Mouse (Mus musculus) heart, embryonic 16.5 days (tissue): Measurements from ENCODE around the gene Lingo1. TPM values are rescaled to one million over a fixed set of nuclear protein-coding genes. Genes with fewer than 3 reads are reported as not detected.

Experiments
- ATAC-seq: fragments of 200-750 bp; cut with Nextera tagmentation; replicated peaks from 2 replicates; pipeline ENCODE4 v1.8.0; 2017; ENCODE audit warnings: moderate number of reproducible peaks; ENCODE audit not compliant: insufficient read depth, low FRiP score; ENCODE audit errors: extremely low read depth
- H3K27ac ChIP-seq: fragments of 300-500 bp; sonication (generic); 2 replicates; pipeline ENCODE4 v1.5.1; 2014; ENCODE audit warnings: mild to moderate bottlenecking, low read length, control low read depth, moderate library complexity
- H3K27me3 ChIP-seq: fragments of 300-500 bp; sonication (generic); 2 replicates; pipeline ENCODE4 v1.6.1; 2014; ENCODE audit warnings: low read length, mixed read lengths; ENCODE audit not compliant: control insufficient read depth, insufficient read depth
- H3K36me3 ChIP-seq: fragments of 300-500 bp; sonication (generic); 2 replicates; pipeline ENCODE4 v1.6.1; 2014; ENCODE audit not compliant: control insufficient read depth, insufficient read depth
- H3K4me1 ChIP-seq: fragments of 300-500 bp; sonication (generic); 2 replicates; pipeline ENCODE4 v1.6.1; 2014; ENCODE audit warnings: low read length, mixed read lengths; ENCODE audit not compliant: control insufficient read depth, insufficient read depth
- H3K4me2 ChIP-seq: fragments of 300-500 bp; sonication (generic); 2 replicates; pipeline ENCODE4 v1.6.1; 2014; ENCODE audit warnings: low read depth, mild to moderate bottlenecking, control low read depth, low read length
- H3K4me3 ChIP-seq: fragments of 300-500 bp; sonication (generic); 2 replicates; pipeline ENCODE4 v1.5.1; 2014; ENCODE audit warnings: mild to moderate bottlenecking, control low read depth, low read length
- H3K9ac ChIP-seq: fragments of 300-500 bp; sonication (generic); 2 replicates; pipeline ENCODE4 v1.6.1; 2014; ENCODE audit warnings: low read length, control low read depth
- H3K9me3 ChIP-seq: fragments of 300-500 bp; sonication (generic); replicated peaks from 2 replicates; pipeline ENCODE4 v1.6.1; 2016; ENCODE audit warnings: low read length; ENCODE audit not compliant: control insufficient read depth
- WGBS: fragments of 180-500 bp; shearing (Covaris S2); extraction: QIAGEN DNeasy Blood & Tissue Kit; methylation state at CpG from one replicate; pipeline ENCODE4 v1.1.7; 2014; 5-methylcytosine and 5-hydroxymethylcytosine counted together
- polyA plus RNA-seq: library from polyadenylated mRNA; unstranded; fragments of >200 nt; fragmentation: Nextera tagmentation; extraction: Ambion mirVana; gene quantifications from 2 replicates; pipeline ENCODE4 v1.2.1, GENCODE M21; 2015

The Lingo1 gene
- polyA plus RNA-seq, 1 experiment from 2014 or later, result 1.8 TPM

- no peak overlapping the region for H3K27ac ChIP-seq
Measured at GRCm38 (mm10) chr9:56611912-56612797, 184.1 kb downstream of the Lingo1 start.

DNA sequence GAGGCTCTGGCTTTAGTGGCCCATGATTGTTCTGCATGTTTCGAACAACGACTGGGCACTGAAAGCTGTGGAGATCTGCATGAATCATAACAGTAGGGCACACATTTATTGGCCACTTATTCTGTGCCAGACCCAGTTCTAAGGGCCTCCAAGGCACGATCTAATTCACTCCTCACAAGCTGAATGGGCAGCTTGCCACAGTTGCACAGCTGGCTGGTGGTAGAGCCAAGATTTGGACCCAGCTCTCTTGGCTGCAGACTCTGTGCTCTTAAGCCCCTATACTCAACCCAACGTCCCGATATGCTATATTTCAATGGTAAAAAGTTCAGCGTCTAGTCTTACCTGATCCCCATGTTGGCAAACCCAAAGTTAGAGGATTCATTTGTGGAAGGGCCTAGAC is 185.3 kb downstream of the Lingo1 start:
- Histone ChIP-seq H3K9me3 (no peaks in the 10 kb centered on the region), H3K4me2 (no peak overlapping the region), H3K4me1 (peaks cover 8% of the 10 kb centered on the region; the same call in 1 of the 2 replicates), H3K27ac (no peak overlapping the region), H3K9ac (no peak overlapping the region), H3K4me3 (no peak overlapping the region), H3K27me3 (no peaks in the 10 kb centered on the region), H3K36me3 (no peaks in the 10 kb centered on the region)
- WGBS, result 84% methylated on average over 6 of the region's 6 CpGs
- ATAC-seq, result no peak

More at GRCm38 (mm10) chr9:56611912-56612797, 184.1 kb downstream of the Lingo1 start:
- 79% methylated on average over 8 of the region's 8 CpGs for WGBS
- no peak overlapping the region for H3K4me2 ChIP-seq
- no peaks in the 10 kb centered on the region for H3K27me3 ChIP-seq
- peaks cover 8% of the 10 kb centered on the region; the same call in 1 of the 2 replicates for H3K4me1 ChIP-seq
- H3K9me3 ChIP-seq, result no peaks in the 10 kb centered on the region
- H3K9ac ChIP-seq, result no peak overlapping the region
- no peaks in the 10 kb centered on the region for H3K36me3 ChIP-seq
- H3K4me3 ChIP-seq, result no peak overlapping the region
- ATAC-seq, result no peak

- ATAC-seq, result no peak
- no peak overlapping the region for H3K9ac ChIP-seq
- H3K4me1 ChIP-seq, result peaks cover 8% of the 10 kb centered on the region; the same call in 1 of the 2 replicates
- H3K36me3 ChIP-seq, result no peaks in the 10 kb centered on the region
- 77% methylated on average over 5 of the region's 5 CpGs for WGBS
- H3K4me2 ChIP-seq, result no peak overlapping the region
- no peak overlapping the region for H3K27ac ChIP-seq
- H3K4me3 ChIP-seq, result no peak overlapping the region
- H3K9me3 ChIP-seq, result no peaks in the 10 kb centered on the region
- no peaks in the 10 kb centered on the region for H3K27me3 ChIP-seq
Measured at GRCm38 (mm10) chr9:56610466-56610865, 185.8 kb downstream of the Lingo1 start.

- H3K4me1 ChIP-seq, result peaks cover 13% of the 10 kb centered on the region
- H3K9me3 ChIP-seq, result no peaks in the 10 kb centered on the region
- ATAC-seq, result no peak
- H3K4me3 ChIP-seq, result no peak overlapping the region
- 53% methylated on average over 5 of the region's 5 CpGs for WGBS
- no peaks in the 10 kb centered on the region for H3K36me3 ChIP-seq
- no peak overlapping the region for H3K4me2 ChIP-seq
- H3K9ac ChIP-seq, result no peak overlapping the region
- H3K27me3 ChIP-seq, result no peaks in the 10 kb centered on the region
- no peak overlapping the region for H3K27ac ChIP-seq
Measured at GRCm38 (mm10) chr9:56609486-56609885, 186.8 kb downstream of the Lingo1 start.

GRCm38 (mm10) chr9:56608691-56609351 is 187.4 kb downstream of the Lingo1 start:
- peaks cover 13% of the 10 kb centered on the region for H3K4me1 ChIP-seq
- H3K27me3 ChIP-seq, result no peaks in the 10 kb centered on the region
- WGBS, result 28% methylated on average over 11 of the region's 11 CpGs
- H3K9me3 ChIP-seq, result no peaks in the 10 kb centered on the region
- H3K4me2 ChIP-seq, result no peak overlapping the region
- H3K4me3 ChIP-seq, result no peak overlapping the region
- H3K9ac ChIP-seq, result no peak overlapping the region
- no peak overlapping the region for H3K27ac ChIP-seq
- ATAC-seq, result no peak
- H3K36me3 ChIP-seq, result no peaks in the 10 kb centered on the region

- peak overlapping the region; percentile 20; the same call in 1 of the 2 replicates for H3K27ac ChIP-seq
- no peaks in the 10 kb centered on the region for H3K9me3 ChIP-seq
- H3K4me2 ChIP-seq, result peak overlapping the region; percentile 35; the same call in 1 of the 2 replicates
- H3K4me3 ChIP-seq, result peak overlapping the region; percentile 24; the same call in 1 of the 2 replicates
- H3K9ac ChIP-seq, result no peak overlapping the region
- ATAC-seq, result peak; percentile 29; the same call in 1 of the 2 replicates
- no peaks in the 10 kb centered on the region for H3K27me3 ChIP-seq
- peaks cover 5% of the 10 kb centered on the region for H3K4me1 ChIP-seq
- H3K36me3 ChIP-seq, result no peaks in the 10 kb centered on the region
- WGBS, result 48% methylated on average over 16 of the region's 16 CpGs
Measured at GRCm38 (mm10) chr9:56606082-56606740, 190.1 kb downstream of the Lingo1 start.

DNA sequence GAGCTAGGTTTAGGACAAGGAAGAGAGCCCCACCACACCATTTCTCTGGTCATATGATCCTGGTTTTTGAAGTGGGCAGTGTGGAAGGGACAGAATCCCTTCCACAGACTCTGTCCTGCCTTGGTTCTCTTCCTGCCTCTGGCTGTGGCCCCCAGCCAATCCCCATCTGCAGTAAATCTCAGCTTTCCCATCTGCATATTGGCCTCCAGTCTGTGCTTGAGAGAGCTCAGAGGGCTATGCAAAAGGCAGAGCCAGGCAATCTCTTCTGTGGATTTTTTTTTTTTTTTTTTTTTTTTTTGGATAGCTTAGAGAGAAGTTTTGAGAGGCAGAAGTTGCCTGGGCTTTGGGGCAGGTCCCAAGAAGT is 190.8 kb downstream of the Lingo1 start:
- no peak for ATAC-seq
- H3K36me3 ChIP-seq, result no peaks in the 10 kb centered on the region
- no peaks in the 10 kb centered on the region for H3K9me3 ChIP-seq
- H3K4me1 ChIP-seq, result peaks cover 5% of the 10 kb centered on the region
- no peak overlapping the region for H3K27ac ChIP-seq
- H3K27me3 ChIP-seq, result no peaks in the 10 kb centered on the region
- no peak overlapping the region for H3K4me2 ChIP-seq
- no peak overlapping the region for H3K9ac ChIP-seq
- no peak overlapping the region for H3K4me3 ChIP-seq

- H3K27me3 ChIP-seq, result no peaks in the 10 kb centered on the region
- H3K36me3 ChIP-seq, result no peaks in the 10 kb centered on the region
- no peak overlapping the region for H3K4me3 ChIP-seq
- no peak overlapping the region for H3K4me2 ChIP-seq
- peaks cover 5% of the 10 kb centered on the region for H3K4me1 ChIP-seq
- no peak overlapping the region for H3K27ac ChIP-seq
- WGBS, result 33% methylated on average over 12 of the region's 12 CpGs
- no peak overlapping the region for H3K9ac ChIP-seq
- no peak for ATAC-seq
- H3K9me3 ChIP-seq, result no peaks in the 10 kb centered on the region
Measured at GRCm38 (mm10) chr9:56604797-56605442, 191.3 kb downstream of the Lingo1 start.
